Mouse (Mus musculus): Measurements from ENCODE around the gene Egflam.

DNA sequence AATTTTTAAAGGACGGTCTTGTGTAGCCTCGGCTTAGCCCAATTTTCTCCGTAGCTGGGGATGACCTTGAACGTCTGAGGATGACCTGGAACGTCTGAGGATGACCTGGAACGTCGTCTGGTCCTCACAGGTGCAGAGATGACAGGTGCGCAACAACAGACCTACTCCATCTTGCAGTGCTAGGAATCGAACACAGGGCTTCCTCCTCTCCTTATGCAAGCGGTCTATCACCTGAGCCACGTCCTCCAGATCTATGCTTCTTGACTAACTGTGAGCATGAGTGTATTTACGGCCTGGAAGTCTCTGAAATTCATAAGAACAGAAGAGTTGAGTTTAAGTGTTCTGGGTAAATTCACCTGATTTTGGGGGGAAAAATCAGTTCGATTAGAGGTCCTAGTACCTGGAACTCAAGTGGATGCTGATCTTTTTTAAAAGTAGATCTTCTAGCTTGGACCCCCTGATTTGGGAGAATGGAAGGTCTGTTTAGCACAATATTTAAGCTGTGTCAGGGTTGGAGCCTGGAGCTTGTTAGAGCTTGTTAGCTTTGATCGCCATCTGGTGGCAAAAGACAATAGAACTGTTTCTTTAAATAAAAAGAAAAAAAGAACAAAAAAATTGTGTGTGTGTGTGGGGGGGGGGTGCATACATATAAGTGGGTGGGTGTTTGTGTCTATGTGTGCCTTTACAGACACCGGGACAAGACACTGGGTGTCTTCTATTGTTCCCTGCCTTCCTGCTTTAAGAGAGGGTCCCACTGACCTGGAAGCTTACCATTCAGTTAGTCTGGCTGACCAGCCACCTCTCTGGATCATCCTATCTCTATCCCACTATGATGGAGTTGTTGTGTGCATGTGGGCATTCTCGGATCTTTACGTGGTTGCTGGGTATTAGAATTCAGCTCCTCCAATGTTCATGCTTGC, 45.5 kb upstream of the Egflam start:
- TF ChIP-seq CTCF (IDR thresholded peaks at IDR 0.05; ENCODE audit: borderline replicate concordance, extremely low read depth, insufficient read depth, insufficient read length) (peak; percentile 55; the same call in 1 of the 2 replicates), POLR2A (IDR thresholded peaks at IDR 0.05; ENCODE audit: borderline replicate concordance, extremely low read depth, insufficient read depth, insufficient read length, poor library complexity, severe bottlenecking) (no peak)

Measured in brain, embryonic 14.5 days (tissue).